Mouse (Mus musculus) Muller cell, postnatal 12 days (primary cell): Measurements from ENCODE around the gene Iqsec1.

Source experiments
- DNase-seq: peaks from one replicate; pipeline ENCODE4 v3.0.0-alpha.2; 2015; ENCODE audit errors: inconsistent ontology term

Gene Iqsec1

DNA sequence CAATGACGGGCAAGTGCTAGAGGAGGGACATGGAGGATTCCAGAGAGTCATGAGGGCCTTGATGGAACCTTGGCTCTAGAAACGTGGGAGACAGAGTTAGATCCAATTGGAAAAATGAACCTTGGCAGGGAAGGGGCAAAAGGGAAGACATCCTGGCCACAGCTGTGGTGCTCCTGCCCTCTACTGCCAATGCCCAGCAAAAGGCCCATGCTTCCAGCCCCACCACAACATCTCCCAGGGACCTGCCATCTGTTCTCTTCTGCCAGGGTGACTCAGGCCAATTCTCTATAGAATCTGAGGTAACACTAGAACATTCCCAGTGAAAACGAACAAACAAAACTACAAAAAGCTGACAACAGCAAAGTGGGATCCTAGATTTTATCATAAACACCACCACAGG, 173.1 kb downstream of the Iqsec1 start:
- DNase-seq: no peak

DNA sequence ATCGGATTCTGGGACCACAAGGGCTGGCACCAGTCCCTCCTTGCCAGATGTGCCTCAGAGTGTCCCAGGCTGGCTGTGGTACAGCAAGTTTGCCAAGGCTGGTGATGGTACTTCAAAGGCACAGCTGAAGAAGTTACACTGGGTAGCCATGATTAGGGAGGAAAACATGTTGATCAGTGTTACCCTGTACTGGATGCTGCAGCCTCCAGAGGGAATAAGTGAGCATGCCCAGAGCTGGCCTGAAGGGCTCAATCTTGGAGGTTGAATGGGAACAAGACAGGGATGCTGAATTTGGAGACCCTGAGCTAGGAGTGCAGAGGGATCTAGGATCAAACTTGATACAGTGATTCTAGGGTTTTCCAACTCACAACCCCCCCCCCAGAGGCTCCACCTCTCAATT, 175.0 kb downstream of the Iqsec1 start:
- DNase-seq: no peak

- no peak for DNase-seq
Measured at GRCm38 (mm10) chr6:90812584-90812983, 175.9 kb downstream of the Iqsec1 start.

GRCm38 (mm10) chr6:90812072-90812471, 176.4 kb downstream of the Iqsec1 start:
- no peak for DNase-seq

DNA sequence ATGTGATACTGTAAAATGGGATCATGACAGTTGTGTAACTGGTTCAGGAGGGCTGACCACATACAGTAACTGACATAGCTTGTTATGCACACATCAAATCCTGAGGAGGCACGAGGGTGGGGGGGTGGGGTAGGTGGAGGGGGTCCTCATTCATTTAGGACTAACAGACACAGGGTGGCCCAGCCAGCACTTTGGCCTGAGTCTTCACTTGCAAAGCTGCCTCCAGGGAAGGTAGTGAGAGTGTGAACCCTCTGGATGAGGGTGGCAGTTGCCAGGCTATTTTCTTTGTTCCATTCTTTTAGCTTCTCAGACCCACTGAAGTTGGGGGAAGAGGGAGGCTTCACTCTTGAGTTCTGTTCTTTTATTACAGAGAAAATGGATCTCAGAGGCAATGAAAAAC, 177.9 kb downstream of the Iqsec1 start:
- no peak for DNase-seq

- peak; percentile 72 for DNase-seq
Measured at GRCm38 (mm10) chr6:90809960-90810362, 178.5 kb downstream of the Iqsec1 start.

GRCm38 (mm10) chr6:90809077-90809840, 179.2 kb downstream of the Iqsec1 start:
- DNase-seq: no peak

DNA sequence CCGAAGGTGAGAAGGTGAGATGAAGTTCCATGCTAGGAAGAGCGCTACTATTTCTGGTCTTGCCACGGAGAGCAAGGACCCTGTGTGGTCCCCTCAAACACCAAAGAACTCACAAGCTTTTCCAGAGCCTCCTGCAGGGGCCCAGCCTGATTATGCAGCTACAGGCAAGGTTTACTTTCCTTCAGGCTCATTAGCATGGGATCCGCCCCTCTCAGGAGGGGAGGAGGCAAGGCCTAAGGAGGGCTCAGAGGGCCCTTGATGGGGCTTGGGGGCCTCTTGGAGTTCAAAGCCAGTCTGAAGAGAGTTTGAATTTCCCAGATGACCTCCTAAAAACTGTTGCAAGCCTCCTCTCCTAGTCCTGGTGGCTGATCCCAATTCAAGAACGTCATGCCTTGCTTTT, 179.9 kb downstream of the Iqsec1 start:
- DNase-seq: no peak

DNA sequence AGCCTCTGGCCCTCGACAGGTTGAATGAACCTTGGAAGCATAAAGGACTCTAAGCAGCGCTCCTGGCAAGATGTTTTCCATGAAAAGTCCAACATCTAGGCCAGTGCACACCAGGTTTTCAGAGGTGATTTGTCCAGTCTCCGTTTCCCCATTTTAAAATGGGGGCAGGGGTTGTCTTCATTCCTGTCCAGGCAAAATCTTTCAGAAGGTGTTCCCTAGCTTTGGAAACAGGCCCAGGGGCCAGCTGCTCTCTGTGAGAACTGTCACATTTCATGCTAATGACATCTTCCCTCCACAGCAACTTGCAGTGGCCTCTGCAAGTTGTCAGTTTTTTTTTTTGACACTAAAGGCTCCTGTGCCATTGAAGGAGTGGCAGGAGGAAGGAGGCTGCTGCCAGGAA, 180.4 kb downstream of the Iqsec1 start:
- no peak for DNase-seq

DNA sequence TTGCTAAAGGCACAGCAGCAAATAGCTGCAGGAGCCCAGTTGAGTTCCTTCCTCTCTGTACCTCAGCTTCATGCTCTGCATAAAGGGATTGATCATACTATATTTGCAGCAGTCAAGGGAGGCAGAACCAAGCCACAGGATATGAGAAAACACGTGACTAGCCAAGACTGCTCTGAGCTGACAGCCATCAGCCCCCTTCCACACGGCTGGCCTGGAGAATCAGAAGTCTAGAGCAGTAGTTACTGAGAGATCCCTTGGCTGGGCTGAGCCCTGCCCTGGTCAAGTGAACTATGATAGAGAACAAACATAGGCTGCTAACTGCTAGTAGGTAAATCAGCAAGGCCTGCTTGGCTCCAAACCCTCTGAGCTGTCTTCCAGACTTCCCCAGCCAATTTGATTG, 180.9 kb downstream of the Iqsec1 start:
- no peak for DNase-seq

GRCm38 (mm10) chr6:90806743-90807142, 181.7 kb downstream of the Iqsec1 start:
- no peak for DNase-seq

- DNase-seq: no peak
Measured at GRCm38 (mm10) chr6:90805101-90805500, 183.4 kb downstream of the Iqsec1 start.

- DNase-seq: no peak
Measured at GRCm38 (mm10) chr6:90804646-90805045, 183.8 kb downstream of the Iqsec1 start.

DNA sequence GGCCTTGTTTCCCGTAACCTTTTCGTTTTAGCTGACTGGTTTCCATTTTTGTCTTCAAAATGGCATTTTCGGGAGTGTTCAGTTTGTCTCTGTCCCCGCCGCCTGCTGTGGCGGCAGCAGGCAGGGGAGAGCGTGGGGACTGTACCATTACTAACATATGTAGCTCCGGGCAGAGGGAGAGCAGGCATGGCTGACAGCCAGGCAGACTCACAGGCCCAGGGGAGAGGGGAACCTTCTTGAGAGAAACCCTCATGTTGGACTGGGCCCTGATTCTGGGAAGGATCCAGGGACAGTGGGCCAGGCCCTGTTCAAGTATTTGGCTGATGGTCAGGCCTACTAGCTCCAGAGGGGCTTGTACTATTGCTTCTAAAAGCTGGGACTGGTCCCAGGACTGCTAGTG, 185.9 kb downstream of the Iqsec1 start:
- no peak for DNase-seq

DNA sequence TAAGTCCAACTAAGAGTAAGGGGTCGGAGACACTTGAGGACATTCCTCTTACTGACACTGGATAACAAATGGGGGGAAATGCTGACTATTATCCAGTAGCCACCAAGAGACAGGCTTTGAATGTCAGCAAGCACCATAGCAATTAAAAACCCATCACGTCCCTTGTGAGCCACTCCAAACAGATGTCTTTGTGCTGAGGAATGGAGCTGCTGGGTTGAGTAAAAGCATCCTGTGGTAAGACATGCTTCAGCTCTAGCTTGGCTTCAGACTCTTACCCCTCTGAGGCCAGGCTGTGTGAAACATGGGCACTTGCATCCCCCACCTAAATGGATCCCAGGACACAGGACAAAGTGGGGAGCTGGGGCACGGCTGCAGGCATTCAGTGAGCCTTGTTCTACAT, 186.4 kb downstream of the Iqsec1 start:
- no peak for DNase-seq

DNA sequence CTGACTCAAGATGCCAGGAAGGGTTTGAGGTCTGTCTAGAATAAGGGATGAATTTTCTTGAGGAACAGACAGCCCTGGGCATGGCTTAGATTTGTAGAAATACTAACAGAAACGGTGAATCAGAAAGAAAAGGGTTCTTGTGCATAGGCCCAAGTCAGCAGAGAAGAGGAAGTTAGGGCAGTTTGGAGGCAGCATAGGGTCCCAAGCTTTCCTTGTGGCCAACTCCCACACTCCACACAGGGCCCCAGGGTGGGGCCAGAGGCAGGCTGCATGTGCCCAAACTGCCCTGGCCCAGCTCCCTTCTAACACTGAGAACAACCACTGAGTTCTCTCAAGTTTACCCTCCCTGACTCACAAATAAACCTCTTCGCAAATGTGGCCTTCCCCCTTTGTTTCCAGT, 187.7 kb downstream of the Iqsec1 start:
- DNase-seq: no peak

GRCm38 (mm10) chr6:90799116-90799515, 189.4 kb downstream of the Iqsec1 start:
- no peak for DNase-seq

DNA sequence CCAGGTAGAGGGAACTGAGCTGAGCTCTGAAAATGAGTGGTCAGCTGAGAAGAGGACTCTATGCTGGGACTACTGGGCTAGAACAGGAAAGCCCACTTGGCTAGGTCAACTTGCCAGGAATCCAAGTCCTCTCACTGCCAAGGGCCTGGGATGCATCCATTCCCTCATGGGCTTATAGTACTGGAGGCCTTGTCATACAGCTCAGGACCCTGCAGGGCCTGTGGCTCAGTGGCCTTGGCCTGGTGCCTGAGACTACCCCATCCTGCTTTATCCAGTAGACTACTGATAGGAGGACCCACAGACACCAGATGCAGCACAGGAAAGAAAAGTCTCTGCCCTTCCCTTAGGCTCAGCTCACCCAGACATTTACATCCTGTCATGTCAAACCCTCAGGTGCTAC, 190.3 kb downstream of the Iqsec1 start:
- DNase-seq: no peak

- DNase-seq: no peak
Measured at GRCm38 (mm10) chr6:90796902-90797596, 191.4 kb downstream of the Iqsec1 start.

GRCm38 (mm10) chr6:90790901-90791300, 197.6 kb downstream of the Iqsec1 start:
- DNase-seq: no peak

DNA sequence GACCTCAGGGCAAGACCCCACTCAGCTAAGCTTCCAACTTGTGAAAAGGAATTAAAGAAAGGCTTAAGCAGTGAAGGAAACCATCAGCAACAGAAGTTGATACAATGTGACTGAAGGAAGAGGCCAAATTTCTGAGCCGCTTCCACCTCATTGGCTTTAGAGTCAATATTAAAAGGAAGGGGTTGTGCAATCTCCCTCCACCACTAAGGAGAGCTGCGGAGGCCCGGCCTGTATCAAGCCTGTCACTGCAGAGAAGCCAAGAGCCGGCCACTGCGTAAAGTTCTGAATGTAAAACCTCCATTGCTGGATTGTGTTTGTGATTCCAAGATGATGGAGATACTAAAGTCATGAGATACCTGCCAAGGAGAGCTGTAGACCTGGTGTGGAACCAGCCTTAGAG, 199.0 kb downstream of the Iqsec1 start:
- DNase-seq: no peak

DNA sequence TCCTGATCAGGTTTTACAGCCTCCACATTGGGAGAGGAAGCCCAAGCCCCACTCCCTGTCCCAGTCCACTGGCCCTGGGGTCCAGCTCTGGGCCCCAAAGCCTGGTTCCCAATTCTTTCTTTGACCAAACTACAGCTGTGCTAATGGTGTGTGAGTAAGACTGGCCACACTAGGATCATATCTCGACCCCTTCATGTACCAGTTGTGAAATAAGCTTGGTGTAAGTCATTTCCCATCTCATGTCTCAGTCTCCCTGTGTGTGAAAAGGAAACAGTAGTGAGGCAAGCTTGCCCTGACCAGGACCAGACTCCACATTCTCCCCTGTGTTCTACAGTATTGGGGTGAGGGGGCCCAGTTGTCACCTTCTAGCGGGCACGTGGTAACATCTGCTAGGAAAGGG, 200.9 kb downstream of the Iqsec1 start:
- no peak for DNase-seq

DNA sequence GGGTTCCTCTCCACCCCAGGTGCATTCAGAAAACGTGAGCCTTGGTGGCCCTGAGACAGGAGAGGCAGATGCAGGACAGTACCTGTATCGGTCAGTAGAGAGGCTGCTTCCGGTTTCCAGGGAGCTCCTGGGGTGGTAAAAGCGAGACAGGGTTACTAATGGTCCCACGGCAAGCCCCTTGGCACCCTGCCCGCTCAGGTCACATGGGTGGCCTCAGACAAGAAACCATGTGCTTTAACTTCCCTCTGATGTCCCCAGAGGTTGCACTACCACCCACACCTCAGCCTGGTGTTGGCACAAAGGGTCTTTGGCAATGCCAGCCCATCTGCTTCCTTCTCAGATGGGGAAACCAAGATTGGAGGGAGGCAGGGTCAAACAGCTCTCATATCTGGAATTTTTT, 201.4 kb downstream of the Iqsec1 start:
- DNase-seq: no peak
